Mouse (Mus musculus) induced T-regulatory cell, adult 2 months (primary cell): ENCODE measurements around the gene Pex7.

Experiments used
- DNase-seq: peaks from one replicate; pipeline ENCODE4 v3.0.0-alpha.2; 2012; ENCODE audit warnings: low read depth

Pex7 gene

DNA sequence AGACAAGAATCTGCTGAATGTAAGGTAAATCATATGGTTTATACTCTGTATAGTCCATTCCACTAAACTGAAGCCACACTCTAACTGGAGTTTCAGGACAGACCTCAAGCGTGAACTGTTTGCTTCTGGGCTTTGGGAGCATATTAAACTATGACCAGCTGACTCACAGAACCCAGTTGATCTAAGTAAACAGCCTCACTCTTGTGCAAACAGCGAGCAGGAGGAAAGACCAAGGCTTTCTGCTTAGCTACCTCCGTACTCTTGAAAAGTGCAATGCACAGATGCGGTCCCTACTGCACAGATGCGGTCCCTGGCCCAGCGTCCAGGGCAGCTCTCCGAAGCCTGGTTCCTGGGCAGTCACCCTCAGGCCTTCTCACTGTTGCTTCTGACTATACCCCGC, 30.2 kb downstream of the Pex7 start:
- DNase-seq, result no peak

DNA sequence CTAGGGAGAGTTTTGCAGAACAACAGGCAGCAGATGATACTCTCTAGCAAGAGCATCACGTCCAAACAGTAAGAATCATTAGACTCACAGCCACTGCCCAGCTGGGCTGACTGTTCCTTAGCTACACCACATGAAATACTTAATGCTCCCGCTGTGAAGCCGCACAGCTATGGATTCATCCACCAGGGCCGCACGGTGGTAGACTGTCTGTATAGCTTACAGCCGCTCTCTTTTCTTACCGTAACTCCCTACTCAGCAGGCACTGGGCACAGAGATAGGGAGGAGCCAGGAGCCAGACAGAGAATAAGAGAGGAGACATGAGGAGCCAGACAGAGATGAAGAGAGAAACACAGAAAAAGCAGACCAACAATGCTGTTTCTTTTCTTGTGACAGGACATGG, 30.8 kb downstream of the Pex7 start:
- DNase-seq, result no peak

- DNase-seq, result no peak
Measured at GRCm38 (mm10) chr10:19875346-19875745, 32.1 kb downstream of the Pex7 start.

DNA sequence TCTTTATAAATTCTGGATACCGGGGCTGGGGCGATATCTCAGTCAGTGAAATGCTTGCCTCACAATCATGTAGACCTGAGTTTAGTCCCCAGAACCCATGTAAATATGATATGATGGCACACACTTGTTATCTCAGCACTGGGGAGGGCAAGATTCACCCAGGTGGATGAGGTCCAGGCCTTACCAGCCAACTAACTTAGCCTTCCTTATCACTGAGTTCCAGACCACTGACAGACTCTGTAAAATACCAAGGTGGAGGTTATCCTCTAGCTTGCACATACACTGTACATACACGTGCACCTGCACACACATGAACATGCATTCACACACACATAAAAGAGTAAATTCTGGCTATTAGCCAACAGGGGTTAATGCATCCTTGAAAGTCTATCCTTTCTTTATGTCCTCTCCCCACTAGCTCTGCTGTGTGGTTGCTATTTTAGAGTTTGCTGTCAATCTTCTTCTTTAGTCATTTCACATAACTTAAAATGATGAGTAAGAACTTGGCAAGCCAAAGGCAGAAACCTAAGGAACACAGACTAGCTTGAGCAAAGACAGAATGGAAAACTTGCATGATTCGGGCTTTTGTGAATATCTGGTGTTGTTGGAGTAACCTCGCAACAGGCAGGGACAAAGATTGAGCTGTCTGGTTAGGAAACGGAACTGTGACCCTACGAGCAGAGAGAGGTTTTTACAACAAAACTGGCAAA, 51.7 kb downstream of the Pex7 start:
- no peak for DNase-seq

DNA sequence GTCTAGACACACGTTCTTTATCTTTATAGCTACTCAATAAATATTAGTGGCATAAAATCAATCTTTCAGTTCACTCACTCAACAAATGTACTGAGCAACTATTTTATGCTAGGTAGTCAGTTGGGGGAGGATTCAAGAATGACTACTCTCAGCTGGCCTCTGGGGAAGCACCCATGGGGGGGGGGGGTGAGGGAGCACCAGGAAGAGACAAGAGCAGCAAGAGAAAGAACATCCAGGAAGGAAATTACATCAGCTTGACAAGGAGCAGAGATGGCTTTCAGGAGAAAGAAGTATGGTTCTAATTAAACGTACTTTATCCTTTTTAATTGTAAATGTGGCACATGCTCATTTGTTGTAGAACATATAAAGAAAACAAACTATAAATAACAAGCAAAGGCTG, 53.9 kb downstream of the Pex7 start:
- no peak for DNase-seq

DNA sequence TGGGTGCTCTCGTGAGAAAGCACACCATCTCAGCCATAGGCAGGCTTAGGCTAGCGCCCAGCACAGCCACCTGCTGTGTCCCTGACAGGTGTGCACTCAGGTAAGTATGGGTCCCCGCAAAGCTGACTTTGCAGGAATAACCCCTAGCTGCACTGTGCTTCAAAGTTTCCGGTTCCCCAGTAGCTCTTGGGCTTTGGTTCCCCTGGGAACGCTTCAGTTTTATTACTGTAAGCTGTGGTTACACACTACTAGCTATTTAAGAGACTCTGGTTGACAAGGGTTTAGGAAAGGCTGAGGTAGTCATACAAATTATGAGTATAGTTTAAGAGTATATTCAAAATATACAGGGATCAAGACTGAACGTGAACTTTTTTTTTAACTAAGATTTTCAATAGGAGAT, 54.7 kb downstream of the Pex7 start:
- no peak for DNase-seq

GRCm38 (mm10) chr10:19850998-19851691, 56.3 kb downstream of the Pex7 start, which contains the start of gene Slc35d3:
TSS of gene Slc35d3 (minus strand) at chr10:19851459.
- peak; percentile 82 for DNase-seq

DNA sequence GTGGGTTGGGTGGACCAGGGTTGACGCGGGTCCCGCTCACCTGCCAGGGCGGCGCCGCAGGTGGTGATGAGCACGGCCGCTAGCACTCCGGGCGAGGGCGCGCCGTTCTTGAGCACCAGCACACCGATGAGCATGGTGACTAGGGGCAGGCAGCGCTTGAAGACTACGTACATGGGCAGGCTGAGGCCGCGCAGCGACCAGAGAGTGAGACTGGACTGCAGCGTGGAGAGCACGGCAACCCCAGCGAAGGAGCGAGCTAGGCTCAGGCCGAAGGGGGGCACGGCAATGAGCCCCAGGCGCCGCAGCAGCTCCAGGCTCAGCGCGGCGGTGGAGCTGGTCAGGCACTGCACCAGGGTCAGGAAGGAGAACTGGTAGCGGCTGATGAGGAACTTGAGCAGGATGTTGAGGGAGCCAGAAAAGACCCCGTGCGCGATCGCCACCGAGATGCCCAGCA, 56.9 kb downstream of the Pex7 start:
- DNase-seq, result peak; percentile 64

- DNase-seq, result peak; percentile 46
Measured at GRCm38 (mm10) chr10:19849771-19850365, 57.6 kb downstream of the Pex7 start.

GRCm38 (mm10) chr10:19848928-19849770, 58.3 kb downstream of the Pex7 start:
- DNase-seq, result no peak

- no peak for DNase-seq
Measured at GRCm38 (mm10) chr10:19839836-19840235, 67.7 kb downstream of the Pex7 start.

DNA sequence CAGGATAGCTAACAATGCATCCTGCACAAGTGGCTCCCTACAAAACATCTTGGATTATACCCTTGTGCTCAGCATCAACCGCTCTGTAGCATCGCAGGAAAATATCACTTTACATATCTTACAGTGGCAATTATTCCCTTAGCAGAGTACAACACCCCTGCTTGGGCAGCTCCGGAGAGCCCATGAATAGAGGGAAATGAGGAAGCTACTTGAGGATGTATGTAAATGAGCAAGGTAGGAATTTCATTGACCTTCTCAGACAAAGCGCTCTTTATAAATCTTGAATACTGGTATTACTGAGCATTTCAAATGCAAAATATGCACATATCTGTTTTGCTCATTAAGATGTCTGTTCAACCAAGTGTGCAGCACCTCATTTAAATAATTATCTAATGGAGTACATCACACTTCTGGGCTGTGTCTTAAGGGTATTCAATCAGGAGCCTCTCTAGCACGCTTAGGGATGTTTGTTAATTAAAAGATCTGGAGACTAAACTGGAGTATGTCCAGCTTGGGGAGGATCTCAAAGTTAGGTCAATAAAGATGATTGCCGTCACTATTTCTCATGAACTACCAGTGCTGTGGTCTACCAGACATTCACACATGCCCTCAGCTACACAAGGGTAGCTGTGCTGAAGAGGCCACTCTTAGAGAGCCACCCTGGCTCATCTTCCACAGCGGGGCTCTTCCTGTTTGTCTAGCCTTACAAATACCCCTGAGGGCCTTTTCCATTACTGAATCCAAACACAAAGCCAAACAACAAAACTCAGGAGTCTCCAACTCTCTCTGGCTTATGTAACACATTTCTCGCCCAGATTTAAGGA, 71.4 kb downstream of the Pex7 start:
- DNase-seq, result no peak

GRCm38 (mm10) chr10:19834222-19834621, 73.3 kb downstream of the Pex7 start:
- no peak for DNase-seq

DNA sequence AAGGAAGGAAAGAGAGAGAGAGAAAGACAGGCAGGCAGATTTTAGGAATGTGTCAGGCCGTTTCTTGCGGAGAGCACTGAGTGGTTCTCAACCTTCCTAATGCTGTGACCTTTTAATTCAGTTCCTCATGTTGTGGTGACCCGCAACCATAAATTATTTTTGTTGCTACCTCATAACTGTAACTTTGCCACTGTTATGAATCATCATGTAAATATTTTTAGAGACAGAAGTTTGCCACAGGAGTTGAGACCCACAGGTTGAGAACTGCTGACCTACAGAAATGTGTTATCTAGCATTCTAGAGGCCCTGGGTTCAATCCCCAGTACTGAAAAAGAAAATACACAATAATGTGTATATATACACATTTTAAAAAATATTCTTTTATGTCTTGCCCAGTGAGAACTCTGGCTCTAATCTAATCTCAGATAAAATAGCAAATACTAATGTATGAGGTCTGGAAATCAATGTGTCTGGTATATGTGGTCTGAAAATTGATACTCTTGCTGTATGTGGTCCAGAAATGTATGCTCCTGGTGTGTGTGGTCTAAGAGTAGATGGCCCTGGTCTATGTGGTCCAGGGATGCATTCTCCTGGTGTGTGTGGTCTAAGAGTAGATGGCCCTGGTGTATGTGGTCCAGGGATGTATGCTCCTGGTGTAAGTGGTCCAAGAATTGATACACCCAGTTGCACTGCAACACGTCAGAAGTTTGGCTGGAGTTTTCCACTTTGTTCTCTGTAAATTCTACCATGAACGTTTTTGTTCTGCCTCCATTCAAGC, 76.2 kb downstream of the Pex7 start:
- DNase-seq, result no peak

- DNase-seq, result no peak
Measured at GRCm38 (mm10) chr10:19820986-19821385, 86.5 kb downstream of the Pex7 start.

DNA sequence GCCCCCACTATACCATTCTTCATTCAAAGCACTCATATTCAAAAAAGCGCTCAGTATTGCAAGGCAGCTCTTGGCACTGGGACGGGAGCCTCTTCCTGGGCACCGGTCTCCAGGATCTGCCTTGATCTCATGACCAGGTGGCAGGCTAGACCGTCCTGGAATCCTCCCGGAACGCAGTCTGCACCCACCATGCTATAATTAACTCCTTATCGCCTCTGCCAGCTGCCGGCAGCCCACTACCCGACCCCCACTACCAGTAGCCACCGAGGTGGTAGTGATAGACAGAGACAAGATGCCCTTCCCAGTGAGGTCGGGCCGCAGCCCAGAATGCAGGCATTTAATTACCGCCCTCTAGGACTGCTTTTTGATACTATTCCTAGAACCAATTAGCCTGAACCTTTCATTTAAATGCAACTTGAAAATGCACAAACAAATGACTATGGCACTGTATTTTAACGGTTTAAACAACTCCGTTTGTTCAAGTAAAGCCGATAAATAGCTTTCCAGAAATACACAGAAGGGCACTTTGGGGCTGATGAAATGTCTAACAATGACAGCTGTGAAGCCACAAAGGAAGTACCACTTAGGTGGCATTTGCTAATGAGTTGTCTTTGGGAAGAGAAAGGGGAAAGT, 88.7 kb downstream of the Pex7 start:
- no peak for DNase-seq

DNA sequence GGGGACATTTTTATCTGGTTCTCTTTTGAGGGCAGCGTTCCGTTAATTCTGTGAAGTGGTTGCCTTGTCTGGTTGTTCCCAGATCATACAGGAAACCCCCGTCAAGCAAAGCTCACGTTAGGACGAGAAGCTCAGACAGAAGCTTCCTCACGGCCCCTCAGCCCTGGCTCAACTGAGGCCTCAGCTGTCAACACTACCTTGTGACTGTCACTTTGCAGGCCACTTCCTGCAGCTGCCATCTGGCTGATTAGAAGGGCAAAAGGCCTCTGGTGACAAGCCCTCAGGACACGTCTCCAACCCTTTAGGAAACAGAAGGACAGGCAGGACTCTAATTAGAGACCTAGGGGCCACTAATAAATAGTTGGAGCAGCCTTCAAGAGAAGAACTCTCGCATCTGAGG, 92.1 kb downstream of the Pex7 start:
- DNase-seq, result no peak

DNA sequence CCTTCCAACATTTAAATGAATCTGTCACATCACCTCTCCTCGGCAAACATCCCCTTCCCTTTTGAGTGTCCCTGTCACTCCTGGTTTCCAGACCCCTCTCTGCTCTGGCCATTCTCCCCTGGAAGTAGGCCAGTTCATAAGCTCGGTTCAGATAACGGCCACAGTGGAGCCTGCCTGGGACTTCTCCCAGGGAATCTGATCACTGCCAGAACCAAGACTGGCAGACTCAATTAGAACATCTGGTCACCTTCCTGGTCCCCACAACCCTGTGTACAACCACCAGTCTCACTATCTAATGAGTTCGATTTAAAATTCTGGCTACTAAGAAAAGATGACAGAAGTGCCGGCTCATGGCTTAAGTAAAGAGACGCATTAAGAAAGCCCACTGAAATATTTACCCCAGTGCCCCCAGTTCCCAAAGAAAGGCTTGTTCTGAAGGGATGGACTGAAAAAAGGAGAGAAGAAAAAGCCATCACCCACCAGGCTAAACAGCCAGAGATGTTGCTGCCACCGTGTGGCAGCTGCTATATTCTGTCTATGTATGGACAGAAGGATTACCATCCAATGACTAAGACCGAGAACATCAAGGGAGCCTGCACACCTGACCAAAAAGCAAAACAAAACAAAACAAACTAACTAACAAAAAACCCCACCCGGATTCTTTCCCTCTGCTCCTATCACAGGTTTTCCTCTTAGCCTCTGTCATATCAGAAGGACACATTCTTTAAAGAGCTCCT, 95.9 kb downstream of the Pex7 start:
- peak; percentile 65 for DNase-seq

- no peak for DNase-seq
Measured at GRCm38 (mm10) chr10:19804763-19805162, 102.7 kb downstream of the Pex7 start.
